Mouse (Mus musculus) midbrain, embryonic 13.5 days (tissue): ENCODE data around the gene Ipmk. TPM values are rescaled to one million over a fixed set of nuclear protein-coding genes. Genes with fewer than 3 reads are reported as not detected.

Experiments used
- ATAC-seq: fragments of 200-750 bp; cut with Nextera tagmentation; 2 replicates; pipeline ENCODE4 v1.8.0; 2017; ENCODE audit warnings: mild to moderate bottlenecking, moderate TSS enrichment, moderate library complexity
- H3K27ac ChIP-seq: fragments of 300-500 bp; sonication (generic); 2 replicates; pipeline ENCODE4 v1.5.1; 2015; ENCODE audit warnings: inconsistent platforms, mild to moderate bottlenecking, moderate library complexity
- H3K27me3 ChIP-seq: fragments of 300-500 bp; sonication (generic); 2 replicates; pipeline ENCODE4 v1.6.1; 2015; ENCODE audit warnings: mild to moderate bottlenecking, inconsistent platforms
- H3K36me3 ChIP-seq: fragments of 300-500 bp; sonication (generic); 2 replicates; pipeline ENCODE4 v1.6.1; 2015; ENCODE audit warnings: mild to moderate bottlenecking, inconsistent platforms
- H3K4me1 ChIP-seq: fragments of 300-500 bp; sonication (generic); replicated peaks from 2 replicates; pipeline ENCODE4 v1.6.1; 2015; ENCODE audit warnings: inconsistent platforms
- H3K4me2 ChIP-seq: fragments of 300-500 bp; sonication (generic); replicated peaks from 2 replicates; pipeline ENCODE4 v1.6.1; 2015; ENCODE audit warnings: moderate library complexity, mild to moderate bottlenecking, inconsistent platforms
- H3K4me3 ChIP-seq: fragments of 300-500 bp; sonication (generic); replicated peaks from 2 replicates; pipeline ENCODE4 v1.5.1; 2015; ENCODE audit warnings: mild to moderate bottlenecking, inconsistent platforms
- H3K9ac ChIP-seq: fragments of 300-500 bp; sonication (generic); replicated peaks from 2 replicates; pipeline ENCODE4 v1.6.1; 2015; ENCODE audit warnings: mild to moderate bottlenecking, inconsistent platforms
- H3K9me3 ChIP-seq: fragments of 300-500 bp; sonication (generic); 2 replicates; pipeline ENCODE4 v1.6.1; 2016; ENCODE audit warnings: mild to moderate bottlenecking, inconsistent platforms
- WGBS: fragments of 180-500 bp; shearing (Covaris S2); methylation state at CpG from one replicate; pipeline ENCODE4 v1.1.7; 2015; 5-methylcytosine and 5-hydroxymethylcytosine counted together
- polyA plus RNA-seq: library from polyadenylated mRNA; unstranded; fragments of >200 nt; fragmentation: Nextera tagmentation; extraction: Ambion mirVana; gene quantifications from 2 replicates; pipeline ENCODE4 v1.2.1, GENCODE M21; 2015

The Ipmk gene
- polyA plus RNA-seq, 1 experiment from 2014 or later: 17.7 TPM

GRCm38 (mm10) chr10:71327386-71327785 is 20.2 kb upstream of the Ipmk start:
- Histone ChIP-seq H3K27ac (no peak overlapping the region), H3K4me1 (no peaks in the 10 kb centered on the region), H3K9me3 (no peaks in the 10 kb centered on the region), H3K9ac (no peak overlapping the region), H3K36me3 (peaks cover 23% of the 10 kb centered on the region), H3K4me2 (no peak overlapping the region), H3K4me3 (no peak overlapping the region), H3K27me3 (no peaks in the 10 kb centered on the region)
- 89% methylated on average over 10 of the region's 10 CpGs for WGBS
- no peak for ATAC-seq

- Histone ChIP-seq H3K4me3 (no peak overlapping the region), H3K9ac (no peak overlapping the region), H3K36me3 (peaks cover 33% of the 10 kb centered on the region), H3K4me1 (no peaks in the 10 kb centered on the region), H3K27me3 (no peaks in the 10 kb centered on the region), H3K4me2 (no peak overlapping the region), H3K27ac (no peak overlapping the region), H3K9me3 (no peaks in the 10 kb centered on the region)
- ATAC-seq: no peak
- WGBS: 83% methylated on average over 6 of the region's 6 CpGs
These were observed 19.2 kb upstream of the Ipmk start for GRCm38 (mm10) chr10:71328382-71328781.

GRCm38 (mm10) chr10:71328870-71329269 is 18.7 kb upstream of the Ipmk start:
- no peaks in the 10 kb centered on the region for H3K4me1 ChIP-seq
- H3K4me2 ChIP-seq: no peak overlapping the region
- H3K9ac ChIP-seq: no peak overlapping the region
- 92% methylated on average over 5 of the region's 5 CpGs for WGBS
- H3K27ac ChIP-seq: no peak overlapping the region
- no peak for ATAC-seq
- no peaks in the 10 kb centered on the region for H3K9me3 ChIP-seq
- peaks cover 38% of the 10 kb centered on the region for H3K36me3 ChIP-seq
- H3K4me3 ChIP-seq: no peak overlapping the region
- H3K27me3 ChIP-seq: no peaks in the 10 kb centered on the region

- Histone ChIP-seq H3K4me1 (no peaks in the 10 kb centered on the region), H3K27me3 (no peaks in the 10 kb centered on the region), H3K36me3 (peaks cover 41% of the 10 kb centered on the region), H3K9ac (no peak overlapping the region), H3K9me3 (no peaks in the 10 kb centered on the region), H3K27ac (no peak overlapping the region), H3K4me2 (no peak overlapping the region), H3K4me3 (no peak overlapping the region)
- ATAC-seq: no peak
- WGBS: 93% methylated on average over 6 of the region's 6 CpGs
These were observed 18.3 kb upstream of the Ipmk start for GRCm38 (mm10) chr10:71329295-71329694.

- Histone ChIP-seq H3K27me3 (no peaks in the 10 kb centered on the region), H3K4me3 (no peak overlapping the region), H3K9me3 (no peaks in the 10 kb centered on the region), H3K4me1 (no peaks in the 10 kb centered on the region), H3K4me2 (no peak overlapping the region), H3K36me3 (peaks cover 49% of the 10 kb centered on the region), H3K9ac (no peak overlapping the region), H3K27ac (no peak overlapping the region)
- 98% methylated on average over 12 of the region's 12 CpGs for WGBS
- ATAC-seq: no peak
These were observed 17.5 kb upstream of the Ipmk start for GRCm38 (mm10) chr10:71330070-71330469.

- ATAC-seq: no peak
- 97% methylated on average over 7 of the region's 7 CpGs for WGBS
- no peak overlapping the region for H3K4me3 ChIP-seq
- no peaks in the 10 kb centered on the region for H3K4me1 ChIP-seq
- no peak overlapping the region for H3K9ac ChIP-seq
- no peak overlapping the region for H3K27ac ChIP-seq
- peaks cover 62% of the 10 kb centered on the region for H3K36me3 ChIP-seq
- H3K9me3 ChIP-seq: no peaks in the 10 kb centered on the region
- no peaks in the 10 kb centered on the region for H3K27me3 ChIP-seq
- H3K4me2 ChIP-seq: no peak overlapping the region
These were observed 15.7 kb upstream of the Ipmk start for GRCm38 (mm10) chr10:71331908-71332307.

GRCm38 (mm10) chr10:71332376-71332775 is 15.2 kb upstream of the Ipmk start:
- ATAC-seq: no peak

GRCm38 (mm10) chr10:71332859-71333258 is 14.7 kb upstream of the Ipmk start:
- no peaks in the 10 kb centered on the region for H3K27me3 ChIP-seq
- peaks cover 62% of the 10 kb centered on the region for H3K36me3 ChIP-seq
- no peak for ATAC-seq
- no peaks in the 10 kb centered on the region for H3K4me1 ChIP-seq
- no peak overlapping the region for H3K4me2 ChIP-seq
- H3K27ac ChIP-seq: no peak overlapping the region
- H3K9ac ChIP-seq: no peak overlapping the region
- H3K4me3 ChIP-seq: no peak overlapping the region
- H3K9me3 ChIP-seq: no peaks in the 10 kb centered on the region
- 93% methylated on average over 9 of the region's 9 CpGs for WGBS

More at GRCm38 (mm10) chr10:71332376-71332775, 15.2 kb upstream of the Ipmk start:
- no peaks in the 10 kb centered on the region for H3K27me3 ChIP-seq
- H3K9me3 ChIP-seq: no peaks in the 10 kb centered on the region
- H3K36me3 ChIP-seq: peaks cover 62% of the 10 kb centered on the region
- no peak overlapping the region for H3K4me3 ChIP-seq
- H3K9ac ChIP-seq: no peak overlapping the region
- H3K4me2 ChIP-seq: no peak overlapping the region
- no peaks in the 10 kb centered on the region for H3K4me1 ChIP-seq
- WGBS: 92% methylated on average over 4 of the region's 4 CpGs
- no peak overlapping the region for H3K27ac ChIP-seq

GRCm38 (mm10) chr10:71337733-71338132 is 9.8 kb upstream of the Ipmk start:
- Histone ChIP-seq H3K4me1 (peaks cover 4% of the 10 kb centered on the region; the same call in 1 of the 2 replicates), H3K4me3 (no peak overlapping the region), H3K9me3 (no peaks in the 10 kb centered on the region), H3K27me3 (no peaks in the 10 kb centered on the region), H3K9ac (no peak overlapping the region), H3K4me2 (no peak overlapping the region), H3K36me3 (peaks cover 35% of the 10 kb centered on the region), H3K27ac (no peak overlapping the region)
- 98% methylated on average over 2 of the region's 2 CpGs for WGBS
- ATAC-seq: no peak

- no peak overlapping the region for H3K27ac ChIP-seq
- 86% methylated on average over 8 of the region's 8 CpGs for WGBS
- ATAC-seq: no peak
These were observed 9.2 kb upstream of the Ipmk start for GRCm38 (mm10) chr10:71338156-71338905.

GRCm38 (mm10) chr10:71339463-71339862 is 8.1 kb upstream of the Ipmk start:
- Histone ChIP-seq H3K9me3 (no peaks in the 10 kb centered on the region), H3K4me1 (peaks cover 17% of the 10 kb centered on the region), H3K4me2 (no peak overlapping the region), H3K4me3 (no peak overlapping the region), H3K9ac (no peak overlapping the region), H3K27me3 (no peaks in the 10 kb centered on the region), H3K36me3 (peaks cover 19% of the 10 kb centered on the region), H3K27ac (no peak overlapping the region)
- 75% methylated on average over 4 of the region's 4 CpGs for WGBS
- no peak for ATAC-seq

More at GRCm38 (mm10) chr10:71338156-71338905, 9.2 kb upstream of the Ipmk start:
- Histone ChIP-seq H3K36me3 (peaks cover 29% of the 10 kb centered on the region), H3K4me2 (no peak overlapping the region), H3K4me3 (no peak overlapping the region), H3K4me1 (peaks cover 8% of the 10 kb centered on the region), H3K9me3 (no peaks in the 10 kb centered on the region), H3K9ac (no peak overlapping the region), H3K27me3 (no peaks in the 10 kb centered on the region)

GRCm38 (mm10) chr10:71340195-71340594 is 7.4 kb upstream of the Ipmk start:
- Histone ChIP-seq H3K36me3 (peaks cover 11% of the 10 kb centered on the region), H3K27ac (no peak overlapping the region), H3K9ac (no peak overlapping the region), H3K4me1 (peaks cover 20% of the 10 kb centered on the region), H3K4me2 (no peak overlapping the region), H3K27me3 (no peaks in the 10 kb centered on the region), H3K9me3 (no peaks in the 10 kb centered on the region), H3K4me3 (no peak overlapping the region)
- WGBS: 90% methylated on average over 2 of the region's 2 CpGs
- no peak for ATAC-seq

GRCm38 (mm10) chr10:71341290-71341689 is 6.3 kb upstream of the Ipmk start:
- ATAC-seq: no peak
- H3K4me3 ChIP-seq: no peak overlapping the region
- 94% methylated on average over 9 of the region's 9 CpGs for WGBS
- no peak overlapping the region for H3K27ac ChIP-seq
- H3K9me3 ChIP-seq: no peaks in the 10 kb centered on the region
- H3K4me1 ChIP-seq: peaks cover 24% of the 10 kb centered on the region
- peaks cover under 1% of the 10 kb centered on the region for H3K36me3 ChIP-seq
- no peak overlapping the region for H3K4me2 ChIP-seq
- H3K9ac ChIP-seq: no peak overlapping the region
- H3K27me3 ChIP-seq: no peaks in the 10 kb centered on the region
